Mouse (Mus musculus): ENCODE results near the gene Ttc9c.

- no peak for TF ChIP-seq POLR2A (IDR thresholded peaks at IDR 0.05; ENCODE audit: insufficient read length, low read depth)
- no peak for TF ChIP-seq POLR2AphosphoS2 (IDR thresholded peaks at IDR 0.05; ENCODE audit: insufficient read length, low read depth)
- TF ChIP-seq REST (IDR thresholded peaks at IDR 0.05; ENCODE audit: insufficient read depth, insufficient read length): no peak
- TF ChIP-seq USF1 (IDR thresholded peaks at IDR 0.05; ENCODE audit: low read depth): no peak
Measured at GRCm38 (mm10) chr19:8830664-8831063, 11.5 kb upstream of the Ttc9c start.
